Mouse (Mus musculus): ENCODE data around the gene Mrps25. TPM values are rescaled to one million over a fixed set of nuclear protein-coding genes. Genes with fewer than 3 reads are reported as not detected.

Gene Mrps25
- 58.7 and 65.8 TPM in 2 replicates for polyA plus RNA-seq (2015; fragmentation: Nextera tagmentation; extraction: Ambion mirVana)

GRCm38 (mm10) chr6:92183621-92184131 lies at the start of gene Mrps25:
Gene Mrps25 (minus strand): TSS chr6:92184033.
- Histone ChIP-seq H3K9me3 (ENCODE audit: control insufficient read depth, low read length) (peaks cover 8% of the 10 kb centered on the region; the same call in 1 of the 2 replicates), H3K4me3 (replicated peaks; ENCODE audit: low read length) (peak within 1 kb of the TSS; percentile 60), H3K27ac (ENCODE audit: low read length) (peak within 1 kb of the TSS; percentile 68), H3K4me1 (replicated peaks; ENCODE audit: control insufficient read depth, insufficient read depth, low read length) (peaks cover 11% of the 10 kb centered on the region), H3K9ac (replicated peaks; ENCODE audit: low read depth, low read length) (peak within 1 kb of the TSS; percentile 70), H3K27me3 (replicated peaks; ENCODE audit: control insufficient read depth, insufficient read depth, low read length) (no peaks in the 10 kb centered on the region), H3K36me3 (ENCODE audit: control insufficient read depth, insufficient read depth) (peaks cover 10% of the 10 kb centered on the region), H3K4me2 (ENCODE audit: low read length) (peak within 1 kb of the TSS; percentile 53)
- ATAC-seq = peak; percentile 97
- 0% methylated on average over 42 of the region's 42 CpGs for WGBS

GRCm38 (mm10) chr6:92231762-92232161 lies 47.9 kb upstream of the Mrps25 start:
- no peaks in the 10 kb centered on the region for H3K4me1 ChIP-seq (replicated peaks; ENCODE audit: control insufficient read depth, insufficient read depth, low read length)
- no peak overlapping the region for H3K27ac ChIP-seq (ENCODE audit: low read length)
- no peak overlapping the region for H3K4me2 ChIP-seq (ENCODE audit: low read length)
- H3K36me3 ChIP-seq (ENCODE audit: control insufficient read depth, insufficient read depth) = no peaks in the 10 kb centered on the region
- no peak for ATAC-seq
- WGBS = 75% methylated on average over 4 of the region's 4 CpGs
- H3K4me3 ChIP-seq (replicated peaks; ENCODE audit: low read length) = no peak overlapping the region
- no peaks in the 10 kb centered on the region for H3K27me3 ChIP-seq (replicated peaks; ENCODE audit: control insufficient read depth, insufficient read depth, low read length)
- H3K9me3 ChIP-seq (ENCODE audit: control insufficient read depth, low read length) = no peaks in the 10 kb centered on the region
- H3K9ac ChIP-seq (replicated peaks; ENCODE audit: low read depth, low read length) = no peak overlapping the region

- Histone ChIP-seq H3K36me3 (ENCODE audit: control insufficient read depth, insufficient read depth) (no peaks in the 10 kb centered on the region), H3K9me3 (ENCODE audit: control insufficient read depth, low read length) (no peaks in the 10 kb centered on the region), H3K4me3 (replicated peaks; ENCODE audit: low read length) (no peak overlapping the region), H3K4me2 (ENCODE audit: low read length) (no peak overlapping the region), H3K27ac (ENCODE audit: low read length) (no peak overlapping the region), H3K27me3 (replicated peaks; ENCODE audit: control insufficient read depth, insufficient read depth, low read length) (no peaks in the 10 kb centered on the region), H3K4me1 (replicated peaks; ENCODE audit: control insufficient read depth, insufficient read depth, low read length) (no peaks in the 10 kb centered on the region), H3K9ac (replicated peaks; ENCODE audit: low read depth, low read length) (no peak overlapping the region)
- WGBS = 69% methylated on average over 1 of the region's 1 CpGs
- no peak for ATAC-seq
Measured at GRCm38 (mm10) chr6:92231356-92231755, 47.5 kb upstream of the Mrps25 start.

GRCm38 (mm10) chr6:92229586-92229985 lies 45.8 kb upstream of the Mrps25 start:
- no peak for ATAC-seq
- Histone ChIP-seq H3K27me3 (replicated peaks; ENCODE audit: control insufficient read depth, insufficient read depth, low read length) (no peaks in the 10 kb centered on the region), H3K4me2 (ENCODE audit: low read length) (no peak overlapping the region), H3K4me1 (replicated peaks; ENCODE audit: control insufficient read depth, insufficient read depth, low read length) (no peaks in the 10 kb centered on the region), H3K9ac (replicated peaks; ENCODE audit: low read depth, low read length) (no peak overlapping the region), H3K9me3 (ENCODE audit: control insufficient read depth, low read length) (no peaks in the 10 kb centered on the region), H3K27ac (ENCODE audit: low read length) (no peak overlapping the region), H3K36me3 (ENCODE audit: control insufficient read depth, insufficient read depth) (no peaks in the 10 kb centered on the region), H3K4me3 (replicated peaks; ENCODE audit: low read length) (no peak overlapping the region)
- 87% methylated on average over 2 of the region's 2 CpGs for WGBS

- Histone ChIP-seq H3K4me2 (ENCODE audit: low read length) (no peak overlapping the region), H3K36me3 (ENCODE audit: control insufficient read depth, insufficient read depth) (no peaks in the 10 kb centered on the region), H3K4me3 (replicated peaks; ENCODE audit: low read length) (no peak overlapping the region), H3K27ac (ENCODE audit: low read length) (no peak overlapping the region), H3K9me3 (ENCODE audit: control insufficient read depth, low read length) (no peaks in the 10 kb centered on the region), H3K4me1 (replicated peaks; ENCODE audit: control insufficient read depth, insufficient read depth, low read length) (no peaks in the 10 kb centered on the region), H3K9ac (replicated peaks; ENCODE audit: low read depth, low read length) (no peak overlapping the region), H3K27me3 (replicated peaks; ENCODE audit: control insufficient read depth, insufficient read depth, low read length) (no peaks in the 10 kb centered on the region)
- no peak for ATAC-seq
Measured at GRCm38 (mm10) chr6:92229103-92229502, 45.3 kb upstream of the Mrps25 start.

- no peaks in the 10 kb centered on the region for H3K9me3 ChIP-seq (ENCODE audit: control insufficient read depth, low read length)
- H3K9ac ChIP-seq (replicated peaks; ENCODE audit: low read depth, low read length) = no peak overlapping the region
- H3K4me3 ChIP-seq (replicated peaks; ENCODE audit: low read length) = no peak overlapping the region
- H3K4me1 ChIP-seq (replicated peaks; ENCODE audit: control insufficient read depth, insufficient read depth, low read length) = no peaks in the 10 kb centered on the region
- H3K4me2 ChIP-seq (ENCODE audit: low read length) = no peak overlapping the region
- H3K27me3 ChIP-seq (replicated peaks; ENCODE audit: control insufficient read depth, insufficient read depth, low read length) = no peaks in the 10 kb centered on the region
- H3K27ac ChIP-seq (ENCODE audit: low read length) = no peak overlapping the region
- 96% methylated on average over 1 of the region's 1 CpGs for WGBS
- ATAC-seq = no peak
- no peaks in the 10 kb centered on the region for H3K36me3 ChIP-seq (ENCODE audit: control insufficient read depth, insufficient read depth)
Measured at GRCm38 (mm10) chr6:92224981-92225380, 41.1 kb upstream of the Mrps25 start.

- no peak overlapping the region for H3K27ac ChIP-seq (ENCODE audit: low read length)
- ATAC-seq = no peak
- no peak overlapping the region for H3K9ac ChIP-seq (replicated peaks; ENCODE audit: low read depth, low read length)
- H3K4me2 ChIP-seq (ENCODE audit: low read length) = no peak overlapping the region
- WGBS = 81% methylated on average over 3 of the region's 3 CpGs
- H3K36me3 ChIP-seq (ENCODE audit: control insufficient read depth, insufficient read depth) = no peaks in the 10 kb centered on the region
- no peak overlapping the region for H3K4me3 ChIP-seq (replicated peaks; ENCODE audit: low read length)
- no peaks in the 10 kb centered on the region for H3K4me1 ChIP-seq (replicated peaks; ENCODE audit: control insufficient read depth, insufficient read depth, low read length)
- H3K27me3 ChIP-seq (replicated peaks; ENCODE audit: control insufficient read depth, insufficient read depth, low read length) = no peaks in the 10 kb centered on the region
- H3K9me3 ChIP-seq (ENCODE audit: control insufficient read depth, low read length) = no peaks in the 10 kb centered on the region
Measured at GRCm38 (mm10) chr6:92222021-92222420, 38.2 kb upstream of the Mrps25 start.

GRCm38 (mm10) chr6:92221604-92222003 lies 37.8 kb upstream of the Mrps25 start:
- Histone ChIP-seq H3K27ac (ENCODE audit: low read length) (no peak overlapping the region), H3K9ac (replicated peaks; ENCODE audit: low read depth, low read length) (no peak overlapping the region), H3K4me3 (replicated peaks; ENCODE audit: low read length) (no peak overlapping the region), H3K9me3 (ENCODE audit: control insufficient read depth, low read length) (no peaks in the 10 kb centered on the region), H3K36me3 (ENCODE audit: control insufficient read depth, insufficient read depth) (no peaks in the 10 kb centered on the region), H3K4me1 (replicated peaks; ENCODE audit: control insufficient read depth, insufficient read depth, low read length) (no peaks in the 10 kb centered on the region), H3K27me3 (replicated peaks; ENCODE audit: control insufficient read depth, insufficient read depth, low read length) (no peaks in the 10 kb centered on the region), H3K4me2 (ENCODE audit: low read length) (no peak overlapping the region)
- ATAC-seq = no peak
- 83% methylated on average over 6 of the region's 6 CpGs for WGBS

- 54% methylated on average over 3 of the region's 3 CpGs for WGBS
Measured at GRCm38 (mm10) chr6:92219445-92219844, 35.6 kb upstream of the Mrps25 start.

More at GRCm38 (mm10) chr6:92219445-92219844, 35.6 kb upstream of the Mrps25 start:
- Histone ChIP-seq H3K27me3 (replicated peaks; ENCODE audit: control insufficient read depth, insufficient read depth, low read length) (no peaks in the 10 kb centered on the region), H3K4me2 (ENCODE audit: low read length) (no peak overlapping the region), H3K9me3 (ENCODE audit: control insufficient read depth, low read length) (no peaks in the 10 kb centered on the region), H3K4me1 (replicated peaks; ENCODE audit: control insufficient read depth, insufficient read depth, low read length) (peaks cover 5% of the 10 kb centered on the region; the same call in 1 of the 2 replicates), H3K27ac (ENCODE audit: low read length) (no peak overlapping the region), H3K36me3 (ENCODE audit: control insufficient read depth, insufficient read depth) (no peaks in the 10 kb centered on the region), H3K4me3 (replicated peaks; ENCODE audit: low read length) (no peak overlapping the region), H3K9ac (replicated peaks; ENCODE audit: low read depth, low read length) (no peak overlapping the region)
- no peak for ATAC-seq
